Mouse (Mus musculus) embryo, embryonic 11.5 days (tissue): ENCODE results near the gene Stam.
"Not testable (repeated sequence)": the region's sequence is repeated elsewhere in the genome, so short reads cannot be mapped to it uniquely, and the experiment has no call there.

Experiments used
- DNase-seq: peaks from one replicate; pipeline ENCODE4 v3.0.0-alpha.2; 2012; ENCODE audit warnings: low read depth, low spot score

Stam gene

DNA sequence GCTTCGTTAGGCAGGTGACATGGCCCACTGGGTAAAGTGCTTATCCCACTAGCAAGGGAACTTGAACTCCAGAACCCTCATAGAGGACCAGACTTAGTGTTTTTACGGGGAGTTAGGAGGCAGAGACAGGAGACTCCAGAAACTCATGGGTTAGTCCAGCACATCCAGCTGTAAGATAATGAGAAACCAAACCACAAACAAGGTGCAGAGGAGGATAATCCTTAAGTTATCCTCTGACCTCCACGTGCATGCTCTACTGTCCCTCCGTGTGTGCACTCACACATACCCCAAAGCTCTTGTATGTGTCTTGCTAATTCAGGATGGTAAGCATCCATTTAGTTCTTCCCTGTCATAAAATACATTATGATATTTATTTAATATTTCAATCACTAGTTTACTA lies 117.7 kb downstream of the Stam start:
- DNase-seq: no peak

- DNase-seq: no peak
These were observed 118.1 kb downstream of the Stam start for GRCm38 (mm10) chr2:14192046-14192445.

DNA sequence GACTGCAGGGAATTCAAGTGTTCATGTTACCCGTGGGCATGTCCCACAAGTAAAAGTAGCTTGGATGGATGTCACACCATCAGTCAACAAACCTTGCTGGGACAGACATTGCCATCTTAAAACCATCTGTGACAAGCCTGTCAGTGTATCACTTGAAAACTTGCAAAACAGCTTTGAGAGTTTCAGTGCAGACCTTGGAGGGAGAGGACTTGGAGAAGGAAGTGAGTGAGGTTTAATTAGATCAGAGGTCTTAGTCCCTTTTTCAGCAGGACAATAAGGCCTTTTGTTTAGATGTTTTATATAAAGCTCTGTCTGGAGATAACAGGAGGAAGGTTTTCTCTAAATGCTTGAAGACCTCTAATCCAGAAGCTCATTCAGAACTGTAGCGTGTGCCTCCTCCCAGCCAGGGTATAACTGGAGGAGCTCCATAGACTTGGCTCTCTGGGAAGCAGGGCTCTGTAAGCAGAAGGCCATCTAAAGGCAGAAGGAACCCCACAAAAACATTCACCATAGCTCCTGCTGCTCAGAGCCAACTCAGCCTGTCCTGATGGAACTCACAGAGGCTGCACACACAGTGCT lies 124.5 kb downstream of the Stam start:
- not testable (repeated sequence) for DNase-seq
